Mouse (Mus musculus) stomach, postnatal 0 days (tissue): ENCODE data around the gene Smoc2.

Experiments used
- CTCF ChIP-seq: IDR thresholded peaks from 2 replicates; pipeline ENCODE4 v1.5.1; 2016; ENCODE audit warnings: antibody characterized with exemption, low read depth, mild to moderate bottlenecking, moderate library complexity
- EP300 ChIP-seq: optimal IDR thresholded peaks from 2 replicates; pipeline ENCODE3; 2016; ENCODE audit warnings: antibody characterized with exemption

DNA sequence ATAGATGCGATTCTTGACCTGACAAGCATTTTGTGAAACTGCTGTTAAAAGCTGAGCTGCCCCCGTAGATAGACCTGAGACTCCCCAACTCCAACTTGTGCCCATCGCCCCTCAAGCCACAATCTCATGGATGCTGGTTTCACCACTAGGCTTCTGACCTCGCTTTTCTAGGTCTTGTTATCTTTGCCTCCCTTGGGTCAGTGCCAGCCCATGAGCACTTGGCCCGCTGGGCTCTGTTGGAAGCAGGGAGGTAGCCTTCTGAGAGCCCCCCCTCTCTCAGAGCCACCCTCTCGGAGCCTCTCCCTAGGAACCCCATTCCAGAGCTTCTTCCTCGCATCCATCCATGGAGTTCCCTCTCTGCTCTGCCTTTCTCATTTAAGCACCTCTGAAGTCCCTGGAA, 37.2 kb downstream of the Smoc2 start:
- TF ChIP-seq EP300 = no peak
- TF ChIP-seq CTCF = no peak
